Mouse (Mus musculus): Measurements from ENCODE around the gene Pdzrn3.

Gene Pdzrn3

GRCm38 (mm10) chr6:101251916-101252603 lies 125.6 kb downstream of the Pdzrn3 start:
- DNase-seq (ENCODE audit: low spot score), result no peak

- no peak for DNase-seq (ENCODE audit: low spot score)
Observed at GRCm38 (mm10) chr6:101251160-101251559, 126.5 kb downstream of the Pdzrn3 start.

- DNase-seq (ENCODE audit: low spot score), result no peak
Observed at GRCm38 (mm10) chr6:101246137-101246536, 131.6 kb downstream of the Pdzrn3 start.

- DNase-seq (ENCODE audit: low spot score), result no peak
Observed at GRCm38 (mm10) chr6:101244355-101244754, 133.3 kb downstream of the Pdzrn3 start.

GRCm38 (mm10) chr6:101243189-101243815 lies 134.4 kb downstream of the Pdzrn3 start:
- no peak for DNase-seq (ENCODE audit: low spot score)

- no peak for DNase-seq (ENCODE audit: low spot score)
Observed at GRCm38 (mm10) chr6:101236641-101237246, 141.0 kb downstream of the Pdzrn3 start.

GRCm38 (mm10) chr6:101236230-101236629 lies 141.5 kb downstream of the Pdzrn3 start:
- no peak for DNase-seq (ENCODE audit: low spot score)

- no peak for DNase-seq (ENCODE audit: low spot score)
Observed at GRCm38 (mm10) chr6:101234349-101234748, 143.3 kb downstream of the Pdzrn3 start.

- DNase-seq (ENCODE audit: low spot score), result no peak
Observed at GRCm38 (mm10) chr6:101233680-101234079, 144.0 kb downstream of the Pdzrn3 start.

- DNase-seq (ENCODE audit: low spot score), result no peak
Observed at GRCm38 (mm10) chr6:101227294-101227855, 150.3 kb downstream of the Pdzrn3 start.

- no peak for DNase-seq (ENCODE audit: low spot score)
Observed at GRCm38 (mm10) chr6:101220307-101220706, 157.4 kb downstream of the Pdzrn3 start.

- DNase-seq (ENCODE audit: low spot score), result no peak
Observed at GRCm38 (mm10) chr6:101219004-101219403, 158.7 kb downstream of the Pdzrn3 start.

- no peak for DNase-seq (ENCODE audit: low spot score)
Observed at GRCm38 (mm10) chr6:101218197-101218596, 159.5 kb downstream of the Pdzrn3 start.

- DNase-seq (ENCODE audit: low spot score), result no peak
Observed at GRCm38 (mm10) chr6:101217756-101218155, 159.9 kb downstream of the Pdzrn3 start.

- DNase-seq (ENCODE audit: low spot score), result no peak
Observed at GRCm38 (mm10) chr6:101215436-101215791, 162.3 kb downstream of the Pdzrn3 start.

- DNase-seq (ENCODE audit: low spot score), result no peak
Observed at GRCm38 (mm10) chr6:101214734-101215435, 162.8 kb downstream of the Pdzrn3 start.

GRCm38 (mm10) chr6:101213066-101213465 lies 164.6 kb downstream of the Pdzrn3 start:
- no peak for DNase-seq (ENCODE audit: low spot score)

- no peak for DNase-seq (ENCODE audit: low spot score)
Observed at GRCm38 (mm10) chr6:101212086-101212485, 165.6 kb downstream of the Pdzrn3 start.

GRCm38 (mm10) chr6:101211361-101211841 lies 166.3 kb downstream of the Pdzrn3 start:
- no peak for DNase-seq (ENCODE audit: low spot score)

- DNase-seq (ENCODE audit: low spot score), result no peak
Observed at GRCm38 (mm10) chr6:101198943-101199298, 178.8 kb downstream of the Pdzrn3 start.

- DNase-seq (ENCODE audit: low spot score), result no peak
Observed at GRCm38 (mm10) chr6:101198284-101198942, 179.3 kb downstream of the Pdzrn3 start.

- DNase-seq (ENCODE audit: low spot score), result no peak
Observed at GRCm38 (mm10) chr6:101197642-101198041, 180.1 kb downstream of the Pdzrn3 start.

All from ovary, adult 18-20 months (tissue).